Mouse (Mus musculus): Measurements from ENCODE around the gene Gclm. TPM values are rescaled to one million over a fixed set of nuclear protein-coding genes. Genes with fewer than 3 reads are reported as not detected.
"Not testable (repeated sequence)": the region's sequence is repeated elsewhere in the genome, so short reads cannot be mapped to it uniquely, and the experiment has no call there.

Gene Gclm
- polyA plus RNA-seq, 1 experiment from 2014 or later: 39.9 TPM

GRCm38 (mm10) chr3:122208296-122209225 is 36.8 kb upstream of the Gclm start:
- Histone ChIP-seq H3K4me3 (no peak overlapping the region), H3K27ac (replicated peaks) (no peak overlapping the region)
- 84% methylated on average over 15 of the region's 15 CpGs for WGBS

GRCm38 (mm10) chr3:122209511-122209910 is 35.8 kb upstream of the Gclm start:
- DNase-seq (ENCODE audit: low spot score): no peak
- WGBS: 91% methylated on average over 11 of the region's 11 CpGs
- H3K36me3 ChIP-seq (replicated peaks): no peaks in the 10 kb centered on the region
- no peaks in the 10 kb centered on the region for H3K9me3 ChIP-seq
- H3K4me3 ChIP-seq: no peak overlapping the region
- H3K4me1 ChIP-seq: no peaks in the 10 kb centered on the region; the same call in 1 of the 2 replicates
- no peak overlapping the region for H3K27ac ChIP-seq (replicated peaks)
- no peaks in the 10 kb centered on the region for H3K27me3 ChIP-seq (replicated peaks; ENCODE audit: low read depth, poor library complexity, severe bottlenecking)

More at GRCm38 (mm10) chr3:122208296-122209225, 36.8 kb upstream of the Gclm start:
- H3K27me3 ChIP-seq (replicated peaks; ENCODE audit: low read depth, poor library complexity, severe bottlenecking): no peaks in the 10 kb centered on the region
- DNase-seq (ENCODE audit: low spot score): no peak
- no peaks in the 10 kb centered on the region for H3K9me3 ChIP-seq
- H3K36me3 ChIP-seq (replicated peaks): no peaks in the 10 kb centered on the region
- H3K4me1 ChIP-seq: peaks cover 2% of the 10 kb centered on the region; the same call in 1 of the 2 replicates

- H3K9me3 ChIP-seq: no peaks in the 10 kb centered on the region
- H3K36me3 ChIP-seq (replicated peaks): no peaks in the 10 kb centered on the region
- H3K27ac ChIP-seq (replicated peaks): 0 out of 2 replicates have a peak overlapping the region, but pooled peaks have one; percentile 1
- no peak overlapping the region for H3K4me3 ChIP-seq
- WGBS: 76% methylated on average over 5 of the region's 5 CpGs
- H3K4me1 ChIP-seq: no peaks in the 10 kb centered on the region; the same call in 1 of the 2 replicates
- DNase-seq (ENCODE audit: low spot score): no peak
- no peaks in the 10 kb centered on the region for H3K27me3 ChIP-seq (replicated peaks; ENCODE audit: low read depth, poor library complexity, severe bottlenecking)
These were observed 34.9 kb upstream of the Gclm start for GRCm38 (mm10) chr3:122210434-122210833.

- no peaks in the 10 kb centered on the region for H3K36me3 ChIP-seq (replicated peaks)
- H3K27ac ChIP-seq (replicated peaks): 0 out of 2 replicates have a peak overlapping the region, but pooled peaks have one; percentile 1
- H3K4me3 ChIP-seq: no peak overlapping the region
- no peak for DNase-seq (ENCODE audit: low spot score)
- H3K27me3 ChIP-seq (replicated peaks; ENCODE audit: low read depth, poor library complexity, severe bottlenecking): no peaks in the 10 kb centered on the region
- H3K4me1 ChIP-seq: no peaks in the 10 kb centered on the region; the same call in 1 of the 2 replicates
- no peaks in the 10 kb centered on the region for H3K9me3 ChIP-seq
- WGBS: 94% methylated on average over 7 of the region's 7 CpGs
These were observed 34.5 kb upstream of the Gclm start for GRCm38 (mm10) chr3:122210846-122211245.

GRCm38 (mm10) chr3:122211446-122212125 is 33.8 kb upstream of the Gclm start:
- H3K4me3 ChIP-seq: no peak overlapping the region
- DNase-seq (ENCODE audit: low spot score): no peak
- no peaks in the 10 kb centered on the region for H3K36me3 ChIP-seq (replicated peaks)
- H3K27ac ChIP-seq (replicated peaks): no peak overlapping the region
- no peaks in the 10 kb centered on the region; the same call in 1 of the 2 replicates for H3K4me1 ChIP-seq
- 81% methylated on average over 13 of the region's 13 CpGs for WGBS
- H3K9me3 ChIP-seq: no peaks in the 10 kb centered on the region
- no peaks in the 10 kb centered on the region for H3K27me3 ChIP-seq (replicated peaks; ENCODE audit: low read depth, poor library complexity, severe bottlenecking)

- Histone ChIP-seq H3K4me1 (no peaks in the 10 kb centered on the region), H3K36me3 (replicated peaks) (no peaks in the 10 kb centered on the region), H3K27me3 (replicated peaks; ENCODE audit: low read depth, poor library complexity, severe bottlenecking) (no peaks in the 10 kb centered on the region), H3K4me3 (no peak overlapping the region), H3K9me3 (no peaks in the 10 kb centered on the region), H3K27ac (replicated peaks) (no peak overlapping the region)
- no peak for DNase-seq (ENCODE audit: low spot score)
- 93% methylated on average over 3 of the region's 3 CpGs for WGBS
These were observed 23.9 kb upstream of the Gclm start for GRCm38 (mm10) chr3:122221240-122222036.

- H3K9me3 ChIP-seq; DNase-seq (ENCODE audit: low spot score); H3K4me1 ChIP-seq; H3K36me3 ChIP-seq (replicated peaks); H3K4me3 ChIP-seq; H3K27me3 ChIP-seq (replicated peaks; ENCODE audit: low read depth, poor library complexity, severe bottlenecking); H3K27ac ChIP-seq (replicated peaks): not testable (repeated sequence)
- WGBS: 79% methylated on average over 6 of the region's 6 CpGs
These were observed 18.4 kb upstream of the Gclm start for GRCm38 (mm10) chr3:122226972-122227371.

GRCm38 (mm10) chr3:122235772-122236171 is 9.6 kb upstream of the Gclm start:
- H3K36me3 ChIP-seq (replicated peaks): no peaks in the 10 kb centered on the region
- H3K27me3 ChIP-seq (replicated peaks; ENCODE audit: low read depth, poor library complexity, severe bottlenecking): no peaks in the 10 kb centered on the region
- no peak overlapping the region for H3K4me3 ChIP-seq
- H3K4me1 ChIP-seq: no peaks in the 10 kb centered on the region
- H3K27ac ChIP-seq (replicated peaks): no peak overlapping the region
- no peak for DNase-seq (ENCODE audit: low spot score)
- no peaks in the 10 kb centered on the region for H3K9me3 ChIP-seq
- WGBS: 81% methylated on average over 1 of the region's 1 CpGs

- 43% methylated on average over 6 of the region's 6 CpGs for WGBS
- no peak overlapping the region for H3K27ac ChIP-seq (replicated peaks)
- DNase-seq (ENCODE audit: low spot score): no peak
These were observed 2.5 kb upstream of the Gclm start for GRCm38 (mm10) chr3:122242876-122243275.

GRCm38 (mm10) chr3:122243416-122244167 is 1.8 kb upstream of the Gclm start:
- Histone ChIP-seq H3K9me3 (no peaks in the 10 kb centered on the region), H3K36me3 (replicated peaks) (no peaks in the 10 kb centered on the region), H3K27me3 (replicated peaks; ENCODE audit: low read depth, poor library complexity, severe bottlenecking) (no peaks in the 10 kb centered on the region), H3K4me1 (peaks cover 29% of the 10 kb centered on the region), H3K4me3 (no peak overlapping the region), H3K27ac (replicated peaks) (no peak overlapping the region)
- WGBS: 46% methylated on average over 14 of the region's 14 CpGs
- DNase-seq (ENCODE audit: low spot score): peak; percentile 10

More at GRCm38 (mm10) chr3:122242876-122243275, 2.5 kb upstream of the Gclm start:
- Histone ChIP-seq H3K4me3 (no peak overlapping the region), H3K4me1 (peaks cover 29% of the 10 kb centered on the region), H3K36me3 (replicated peaks) (no peaks in the 10 kb centered on the region), H3K9me3 (no peaks in the 10 kb centered on the region), H3K27me3 (replicated peaks; ENCODE audit: low read depth, poor library complexity, severe bottlenecking) (no peaks in the 10 kb centered on the region)

- H3K4me1 ChIP-seq: peaks cover 29% of the 10 kb centered on the region
- peak overlapping the region; percentile 95 for H3K4me3 ChIP-seq
- WGBS: 57% methylated on average over 6 of the region's 6 CpGs
- H3K36me3 ChIP-seq (replicated peaks): no peaks in the 10 kb centered on the region
- no peak for DNase-seq (ENCODE audit: low spot score)
- H3K9me3 ChIP-seq: no peaks in the 10 kb centered on the region
- H3K27me3 ChIP-seq (replicated peaks; ENCODE audit: low read depth, poor library complexity, severe bottlenecking): no peaks in the 10 kb centered on the region
- H3K27ac ChIP-seq (replicated peaks): peak overlapping the region; percentile 91
These were observed 598 bp upstream of the Gclm start for GRCm38 (mm10) chr3:122244759-122245158.
